Mouse (Mus musculus): Measurements from ENCODE around the gene 1810010H24Rik.
"Not testable (repeated sequence)": the region's sequence is repeated elsewhere in the genome, so short reads cannot be mapped to it uniquely, and the experiment has no call there.

1810010H24Rik gene

GRCm38 (mm10) chr11:107045546-107045945 is 20.1 kb downstream of the 1810010H24Rik start:
- no peak for DNase-seq

- no peak for DNase-seq
These were observed 21.5 kb downstream of the 1810010H24Rik start for GRCm38 (mm10) chr11:107046766-107047620.

DNA sequence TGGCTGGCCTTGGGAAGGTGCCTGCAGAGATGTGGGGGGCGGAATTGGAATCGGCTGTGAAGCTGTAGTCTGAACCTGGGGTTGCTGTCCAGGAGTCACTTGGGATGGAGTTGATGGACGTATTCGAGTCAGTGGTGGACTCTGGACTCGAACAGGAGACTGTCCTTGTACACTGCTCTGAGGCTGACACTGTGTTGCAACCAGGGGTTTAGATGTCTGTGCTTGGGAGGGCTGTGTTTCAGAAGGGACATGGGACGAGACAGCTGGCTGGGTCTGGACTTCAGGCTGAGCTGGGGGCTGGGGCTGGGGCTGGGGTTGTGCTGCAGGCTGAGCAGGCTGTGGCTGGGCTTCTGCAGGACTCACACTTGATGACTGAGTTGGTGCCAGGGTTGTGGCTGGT is 29.4 kb downstream of the 1810010H24Rik start:
- no peak for DNase-seq

DNA sequence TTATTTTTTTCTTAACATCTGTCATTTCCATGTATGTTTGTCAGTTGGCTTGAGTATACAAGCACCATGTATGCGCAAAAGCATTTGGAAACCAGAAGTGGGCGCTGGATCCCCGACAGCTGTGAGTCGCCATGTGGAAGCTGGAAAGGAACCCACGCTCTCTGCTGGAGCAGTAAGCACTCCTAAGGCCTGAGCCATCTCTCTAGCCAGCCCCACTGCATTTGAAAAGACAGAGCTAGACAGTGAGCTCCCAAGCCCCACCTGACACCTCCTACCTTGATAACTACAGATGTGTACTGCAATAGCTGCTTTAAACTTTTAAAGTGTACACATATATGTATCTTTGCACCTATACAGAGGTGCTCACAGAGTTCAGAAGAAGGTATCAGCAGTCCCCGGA is 31.9 kb downstream of the 1810010H24Rik start:
- no peak for DNase-seq

GRCm38 (mm10) chr11:107059634-107060033 is 34.2 kb downstream of the 1810010H24Rik start:
- DNase-seq = not testable (repeated sequence)

DNA sequence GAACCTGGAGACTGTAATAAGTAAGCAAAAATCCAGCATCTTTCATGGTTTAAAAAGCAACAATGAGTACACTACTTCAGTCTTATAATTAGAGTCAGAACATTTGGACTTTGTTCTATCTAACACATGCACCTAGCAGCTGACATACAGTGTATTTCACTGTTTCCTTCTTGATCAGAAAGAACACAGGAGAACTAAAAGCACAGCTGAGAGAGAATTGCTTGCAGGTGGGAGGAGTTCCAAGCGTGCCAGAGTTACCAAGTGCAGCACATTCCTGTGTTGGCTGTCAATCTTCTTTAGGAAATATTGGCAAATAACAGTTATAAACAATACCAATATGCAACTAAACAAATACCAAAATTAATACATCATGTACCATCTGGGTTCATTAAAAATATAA is 35.5 kb downstream of the 1810010H24Rik start:
- DNase-seq = no peak

DNA sequence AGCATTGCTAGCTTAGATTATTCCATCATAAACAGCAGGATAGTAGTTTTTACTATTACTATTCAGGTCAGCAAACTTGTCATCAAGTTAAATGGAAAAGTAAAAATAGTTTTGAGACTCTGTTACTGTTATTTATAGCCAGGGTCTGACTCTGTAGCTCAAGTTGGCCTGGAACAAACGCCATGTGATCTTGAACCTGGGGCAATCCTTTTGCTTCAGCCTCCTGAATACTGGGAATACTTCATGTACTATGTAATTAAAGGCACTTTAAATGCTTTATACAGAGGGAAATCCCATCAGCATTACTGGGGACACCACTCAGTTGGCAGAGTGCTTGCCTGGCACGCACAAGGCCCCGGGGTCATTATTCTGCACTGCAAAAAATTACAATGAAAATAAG is 37.6 kb downstream of the 1810010H24Rik start:
- no peak for DNase-seq

DNA sequence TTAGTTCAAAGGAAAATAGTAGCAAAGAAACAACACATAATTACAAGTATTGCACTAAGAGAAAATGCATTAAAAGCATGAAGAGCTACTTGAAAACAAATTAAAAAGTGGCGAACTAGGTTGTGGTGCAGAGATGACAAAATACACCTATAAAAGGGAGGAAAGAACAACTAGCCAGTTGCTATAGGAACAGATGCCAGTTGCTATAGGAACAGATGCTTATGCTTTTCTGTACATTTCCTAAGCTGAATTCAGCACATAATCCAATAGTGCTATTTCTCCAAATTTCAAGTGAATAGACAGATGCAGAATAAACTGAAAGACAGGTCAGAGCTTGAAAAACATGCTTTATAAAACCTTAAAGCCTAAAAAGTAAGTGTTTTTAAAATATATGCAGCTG is 39.1 kb downstream of the 1810010H24Rik start:
- DNase-seq = no peak

DNA sequence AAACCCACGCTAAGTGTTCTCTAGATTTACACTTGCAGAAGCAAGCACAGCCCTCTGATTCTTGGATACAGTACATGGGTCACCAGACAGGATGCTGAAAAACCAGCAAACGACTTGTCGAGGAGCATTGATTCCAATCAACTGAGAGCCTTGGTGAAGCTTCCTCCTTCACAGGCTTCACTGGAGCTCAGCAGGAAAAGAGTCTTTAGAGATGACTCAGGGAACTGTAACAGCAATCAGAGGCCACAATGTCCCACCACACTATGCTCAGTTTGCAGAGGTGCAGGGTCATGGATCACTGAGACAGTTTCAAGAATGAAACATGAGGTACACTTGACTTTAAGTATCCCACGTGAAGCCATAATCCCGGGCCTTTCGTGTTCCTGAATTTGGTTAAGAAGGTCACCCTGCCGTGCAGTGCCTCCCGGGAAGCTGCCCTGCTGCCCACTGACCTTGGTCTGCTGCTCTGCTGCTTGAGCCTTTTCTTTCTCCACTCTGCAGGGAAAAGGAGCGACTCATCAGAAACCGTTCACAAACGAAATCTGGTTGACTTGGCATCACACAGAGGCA is 39.8 kb downstream of the 1810010H24Rik start:
- DNase-seq = no peak

All from thymus, postnatal 25 days (tissue).